Mouse (Mus musculus) forebrain, postnatal 0 days (tissue): ENCODE results near the gene Vpreb3. TPM values are rescaled to one million over a fixed set of nuclear protein-coding genes. Genes with fewer than 3 reads are reported as not detected.
"Not testable (repeated sequence)": the region's sequence is repeated elsewhere in the genome, so short reads cannot be mapped to it uniquely, and the experiment has no call there.

ENCODE experiments used
- ATAC-seq: fragments of 200-750 bp; cut with Nextera tagmentation; 2 replicates; pipeline ENCODE4 v1.8.0; 2017; ENCODE audit warnings: mild to moderate bottlenecking, moderate library complexity
- DNase-seq: peaks from one replicate; pipeline ENCODE4 v3.0.0-alpha.2; 2015
- H3K27ac ChIP-seq: fragments of 300-500 bp; sonication (generic); 2 replicates; pipeline ENCODE4 v1.5.1; 2014; ENCODE audit warnings: low read depth, mild to moderate bottlenecking, antibody characterized with exemption, low read length, moderate library complexity, mixed read lengths
- H3K27me3 ChIP-seq: fragments of 300-500 bp; sonication (generic); 2 replicates; pipeline ENCODE4 v1.6.1; 2014; ENCODE audit warnings: mild to moderate bottlenecking, low read length, mixed read lengths; ENCODE audit not compliant: insufficient read depth
- H3K36me3 ChIP-seq: fragments of 300-500 bp; sonication (generic); 2 replicates; pipeline ENCODE4 v1.6.1; 2014; ENCODE audit warnings: mild to moderate bottlenecking, moderate library complexity; ENCODE audit not compliant: insufficient read depth
- H3K4me1 ChIP-seq: fragments of 300-500 bp; sonication (generic); 2 replicates; pipeline ENCODE4 v1.6.1; 2014; ENCODE audit warnings: antibody characterized with exemption; ENCODE audit not compliant: insufficient read depth
- H3K4me2 ChIP-seq: fragments of 300-500 bp; sonication (generic); 2 replicates; pipeline ENCODE4 v1.6.1; 2014; ENCODE audit warnings: low read depth, mild to moderate bottlenecking, moderate library complexity
- H3K4me3 ChIP-seq: fragments of 300-500 bp; sonication (generic); 2 replicates; pipeline ENCODE4 v1.5.1; 2014; ENCODE audit warnings: low read depth, low read length, mixed read lengths
- H3K9ac ChIP-seq: fragments of 300-500 bp; sonication (generic); 2 replicates; pipeline ENCODE4 v1.6.1; 2014; ENCODE audit warnings: mild to moderate bottlenecking
- H3K9me3 ChIP-seq: fragments of 300-500 bp; sonication (generic); 2 replicates; pipeline ENCODE4 v1.6.1; 2016; ENCODE audit warnings: low read length
- CTCF ChIP-seq: sonication (generic); IDR thresholded peaks from 2 replicates; pipeline ENCODE4 v1.5.1; 2016; ENCODE audit warnings: antibody characterized with exemption, control low read depth, low read depth
- WGBS: fragments of 180-500 bp; shearing (Covaris S2); extraction: QIAGEN DNeasy Blood & Tissue Kit; methylation state at CpG from one replicate; pipeline ENCODE4 v1.1.7; 2014; 5-methylcytosine and 5-hydroxymethylcytosine counted together
- polyA plus RNA-seq: library from polyadenylated mRNA; unstranded; fragments of >200 nt; fragmentation: Nextera tagmentation; extraction: Ambion mirVana; gene quantifications from 2 replicates; pipeline ENCODE4 v1.2.1, GENCODE M21; 2015
- total RNA-seq: library from RNA; depleted of rRNA; stranded (reverse); fragments of >200 nt; gene quantifications from 2 replicates; pipeline ENCODE4 v1.2.3, GENCODE M21; 2014; rRNA removed

The Vpreb3 gene
- total and polyA plus RNA-seq, 2 experiments from 2014 or later, result 1.4 TPM; not detected in 1

GRCm38 (mm10) chr10:75990430-75991042, 47.7 kb downstream of the Vpreb3 start:
- no peak for DNase-seq
- no peaks in the 10 kb centered on the region for H3K9me3 ChIP-seq
- 55% methylated on average over 4 of the region's 4 CpGs for WGBS
- no peaks in the 10 kb centered on the region for H3K36me3 ChIP-seq
- H3K4me1 ChIP-seq, result no peaks in the 10 kb centered on the region
- no peak for TF ChIP-seq CTCF
- no peak overlapping the region for H3K9ac ChIP-seq
- H3K4me3 ChIP-seq, result no peak overlapping the region
- no peaks in the 10 kb centered on the region for H3K27me3 ChIP-seq
- no peak overlapping the region for H3K27ac ChIP-seq
- peak; percentile 20; the same call in 1 of the 2 replicates for ATAC-seq
- no peak overlapping the region for H3K4me2 ChIP-seq

GRCm38 (mm10) chr10:75993616-75994240, 50.9 kb downstream of the Vpreb3 start:
- no peak overlapping the region for H3K4me2 ChIP-seq
- no peaks in the 10 kb centered on the region for H3K27me3 ChIP-seq
- H3K9me3 ChIP-seq, result no peaks in the 10 kb centered on the region
- ATAC-seq (no peak), DNase-seq (no peak)
- no peak overlapping the region for H3K27ac ChIP-seq
- no peak for TF ChIP-seq CTCF
- H3K36me3 ChIP-seq, result no peaks in the 10 kb centered on the region
- H3K4me1 ChIP-seq, result no peaks in the 10 kb centered on the region
- no peak overlapping the region for H3K4me3 ChIP-seq
- no peak overlapping the region for H3K9ac ChIP-seq
- WGBS, result 91% methylated on average over 15 of the region's 15 CpGs

GRCm38 (mm10) chr10:75994531-75995210, 51.8 kb downstream of the Vpreb3 start:
- H3K27ac ChIP-seq, result not testable (repeated sequence)
- peak; percentile 59 for DNase-seq
- peak; percentile 84 for ATAC-seq

GRCm38 (mm10) chr10:75995463-75995862, 52.6 kb downstream of the Vpreb3 start:
- 73% methylated on average over 11 of the region's 11 CpGs for WGBS
- no peaks in the 10 kb centered on the region for H3K27me3 ChIP-seq
- no peaks in the 10 kb centered on the region for H3K36me3 ChIP-seq
- no peak overlapping the region; the same call in 1 of the 2 replicates for H3K27ac ChIP-seq
- TF ChIP-seq CTCF, result no peak
- H3K9ac ChIP-seq, result no peak overlapping the region
- no peak overlapping the region for H3K4me2 ChIP-seq
- DNase-seq, result no peak
- no peaks in the 10 kb centered on the region for H3K9me3 ChIP-seq
- no peaks in the 10 kb centered on the region for H3K4me1 ChIP-seq
- ATAC-seq, result no peak
- no peak overlapping the region for H3K4me3 ChIP-seq

More at GRCm38 (mm10) chr10:75994531-75995210, 51.8 kb downstream of the Vpreb3 start:
- not testable (repeated sequence) for H3K4me2 ChIP-seq, H3K9ac ChIP-seq, H3K27me3 ChIP-seq, H3K4me3 ChIP-seq, H3K9me3 ChIP-seq, H3K4me1 ChIP-seq, H3K36me3 ChIP-seq
- WGBS, result 54% methylated on average over 12 of the region's 13 CpGs

GRCm38 (mm10) chr10:75996315-75996714, 53.5 kb downstream of the Vpreb3 start:
- TF ChIP-seq CTCF, result no peak
- no peaks in the 10 kb centered on the region for H3K27me3 ChIP-seq
- no peaks in the 10 kb centered on the region for H3K9me3 ChIP-seq
- no peaks in the 10 kb centered on the region for H3K36me3 ChIP-seq
- H3K9ac ChIP-seq, result no peak overlapping the region
- 72% methylated on average over 3 of the region's 3 CpGs for WGBS
- H3K4me2 ChIP-seq, result no peak overlapping the region
- H3K4me3 ChIP-seq, result no peak overlapping the region
- DNase-seq (no peak), ATAC-seq (no peak)
- no peak overlapping the region for H3K27ac ChIP-seq
- no peaks in the 10 kb centered on the region for H3K4me1 ChIP-seq

Other genes with a start within 250 kb of the Vpreb3 start
- gene Cabin1, start 178.7 kb upstream of the Vpreb3 start, total RNA-seq, result 67.0 and 85.5 TPM in 2 replicates
- 19.8 and 28.0 TPM in 2 replicates for gene Cabin1, start 178.7 kb upstream of the Vpreb3 start, polyA plus RNA-seq
- gene Ddt, start 169.6 kb upstream of the Vpreb3 start, total RNA-seq, result 33.3 and 39.7 TPM in 2 replicates
- gene Ddt, start 169.6 kb upstream of the Vpreb3 start, polyA plus RNA-seq, result 78.2 and 79.4 TPM in 2 replicates
- gene Gm20441, start 162.1 kb upstream of the Vpreb3 start, total RNA-seq, result not detected in 2 replicates
- gene Gm20441, start 162.1 kb upstream of the Vpreb3 start, polyA plus RNA-seq, result not detected in 2 replicates
- gene Gstt3, start 161.6 kb upstream of the Vpreb3 start, total RNA-seq, result 1.7 and 2.3 TPM in 2 replicates
- gene Gstt3, start 161.6 kb upstream of the Vpreb3 start, polyA plus RNA-seq, result 1.8 and 2.2 TPM in 2 replicates
- 19.2 and 22.8 TPM in 2 replicates for gene Gstt1, start 144.5 kb upstream of the Vpreb3 start, total RNA-seq
- gene Gstt1, start 144.5 kb upstream of the Vpreb3 start, polyA plus RNA-seq, result 18.6 and 21.3 TPM in 2 replicates
- not detected in 2 replicates for gene Gstt4, start 120.5 kb upstream of the Vpreb3 start, total RNA-seq
- not detected in 2 replicates for gene Gstt4, start 120.5 kb upstream of the Vpreb3 start, polyA plus RNA-seq
- 4.5 and 5.1 TPM in 2 replicates for gene Gstt2, start 105.6 kb upstream of the Vpreb3 start, total RNA-seq
- 7.4 and 7.8 TPM in 2 replicates for gene Gstt2, start 105.6 kb upstream of the Vpreb3 start, polyA plus RNA-seq
- 598 and 704 TPM in 2 replicates for gene Mif, start 82.8 kb upstream of the Vpreb3 start, total RNA-seq
- gene Mif, start 82.8 kb upstream of the Vpreb3 start, polyA plus RNA-seq, result 2,127 and 2,602 TPM in 2 replicates
- 2.1 and 4.7 TPM in 2 replicates for gene Derl3, start 49.6 kb upstream of the Vpreb3 start, total RNA-seq
- gene Derl3, start 49.6 kb upstream of the Vpreb3 start, polyA plus RNA-seq, result 1.4 and 1.7 TPM in 2 replicates
- 155 and 173 TPM in 2 replicates for gene Smarcb1, start 21.4 kb upstream of the Vpreb3 start, total RNA-seq
- gene Smarcb1, start 21.4 kb upstream of the Vpreb3 start, polyA plus RNA-seq, result 239 and 246 TPM in 2 replicates
- 69.9 and 93.0 TPM in 2 replicates for gene Chchd10, start 9.9 kb upstream of the Vpreb3 start, total RNA-seq
- 97.1 and 121 TPM in 2 replicates for gene Chchd10, start 9.9 kb upstream of the Vpreb3 start, polyA plus RNA-seq
- gene Mmp11, start 6.6 kb upstream of the Vpreb3 start, total RNA-seq, result 11.7 and 13.5 TPM in 2 replicates
- gene Mmp11, start 6.6 kb upstream of the Vpreb3 start, polyA plus RNA-seq, result 14.3 and 16.5 TPM in 2 replicates
- gene Gm867, start 2.4 kb upstream of the Vpreb3 start, total RNA-seq, result 0.95 and 2.8 TPM in 2 replicates
- 0.97 and 1.0 TPM in 2 replicates for gene Gm867, start 2.4 kb upstream of the Vpreb3 start, polyA plus RNA-seq
- not detected in 2 replicates for gene Gm5134, start 11.5 kb downstream of the Vpreb3 start, total RNA-seq
- gene Gm5134, start 11.5 kb downstream of the Vpreb3 start, polyA plus RNA-seq, result not detected in 2 replicates
- 5.8 and 7.9 TPM in 2 replicates for gene Zfp280b, start 89.6 kb downstream of the Vpreb3 start, total RNA-seq
- 7.7 and 9.0 TPM in 2 replicates for gene Zfp280b, start 89.6 kb downstream of the Vpreb3 start, polyA plus RNA-seq
- 0.15 TPM in 1 of 2 replicates, not detected in the other for gene Slc5a4b, start 167.9 kb downstream of the Vpreb3 start, total RNA-seq
- gene Slc5a4b, start 167.9 kb downstream of the Vpreb3 start, polyA plus RNA-seq, result 0.05 TPM in 1 of 2 replicates, not detected in the other
- 0.10 TPM in 1 of 2 replicates, not detected in the other for gene Slc5a4a, start 204.4 kb downstream of the Vpreb3 start, total RNA-seq
- 0.19 TPM in 1 of 2 replicates, not detected in the other for gene Slc5a4a, start 204.4 kb downstream of the Vpreb3 start, polyA plus RNA-seq